Mouse (Mus musculus) heart, postnatal 0 days (tissue): ENCODE data around the gene Sarm1.

Experiments
- CTCF ChIP-seq: IDR thresholded peaks from 2 replicates; pipeline ENCODE4 v1.5.1; 2016; ENCODE audit warnings: antibody characterized with exemption, control low read depth, low read depth
- EP300 ChIP-seq: IDR thresholded peaks from 2 replicates; pipeline ENCODE4 v1.6.1; 2016; ENCODE audit warnings: antibody characterized with exemption, low read depth

DNA sequence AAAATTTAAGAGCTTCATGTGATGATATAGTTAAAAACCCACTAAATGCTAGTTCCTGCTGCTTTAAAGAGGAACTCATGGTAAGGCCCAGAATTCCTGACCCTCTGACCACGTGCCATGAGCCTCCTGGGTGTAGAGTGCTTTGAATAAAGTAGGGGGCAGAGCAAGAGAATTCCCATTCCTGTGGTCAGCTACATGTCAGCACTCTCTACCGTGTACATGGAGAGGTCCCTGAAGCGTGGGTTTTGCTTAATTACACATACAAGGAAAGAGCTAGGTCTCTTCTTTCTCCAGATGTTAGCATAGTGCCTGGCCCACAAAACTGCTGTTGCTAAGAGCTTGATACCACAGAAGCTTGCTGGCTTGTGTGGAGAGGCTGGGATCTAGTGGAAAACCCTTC, 7.9 kb upstream of the Sarm1 start:
- TF ChIP-seq EP300: no peak
- TF ChIP-seq CTCF: no peak
